Mouse (Mus musculus): ENCODE data around the gene AC109138.7. TPM values are rescaled to one million over a fixed set of nuclear protein-coding genes. Genes with fewer than 3 reads are reported as not detected.

AC109138.7 gene
- polyA plus RNA-seq, 1 experiment = not detected

DNA sequence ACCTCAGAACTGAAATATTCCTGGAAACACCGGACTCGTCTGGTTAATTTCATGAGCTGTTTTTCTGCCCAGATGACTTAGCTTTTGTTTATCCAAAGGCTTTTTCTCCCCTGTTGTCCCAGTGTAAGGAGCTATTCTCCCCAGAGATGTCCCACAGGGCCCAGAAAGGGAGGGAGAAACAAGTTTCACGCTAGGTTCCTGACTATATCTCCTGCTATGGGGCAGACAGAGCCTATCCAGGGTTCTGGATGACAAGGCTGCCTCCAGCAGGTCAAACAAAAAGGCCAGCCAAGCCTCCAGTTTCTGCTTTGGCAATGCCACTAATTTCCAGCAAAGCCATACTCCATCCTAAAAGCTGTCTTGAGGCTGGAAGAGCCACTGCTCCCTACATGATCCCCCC is 3.7 kb downstream of the AC109138.7 start:
- H3K79me2 ChIP-seq (ENCODE audit: control insufficient read depth, insufficient read depth) = peaks cover 37% of the 10 kb centered on the region
- no peak overlapping the region for H3ac ChIP-seq (ENCODE audit: control insufficient read depth, insufficient read length)
- no peak for TF ChIP-seq SRF (IDR thresholded peaks at IDR 0.05; ENCODE audit: control insufficient read depth, insufficient read length, low read depth)
- no peak for TF ChIP-seq TCF3 (IDR thresholded peaks at IDR 0.05; ENCODE audit: insufficient read length, low read depth)
- no peak for TF ChIP-seq MYOG (IDR thresholded peaks at IDR 0.05; ENCODE audit: control insufficient read depth in 1 of 3, insufficient read depth in 1 of 3, insufficient read length in 2 of 3, low read depth in 2 of 3)
- TF ChIP-seq POLR2A (IDR thresholded peaks at IDR 0.05; ENCODE audit: insufficient read length, low read depth) = no peak
- TF ChIP-seq POLR2AphosphoS2 (IDR thresholded peaks at IDR 0.05; ENCODE audit: insufficient read length, low read depth) = no peak
- TF ChIP-seq MYOD1 (IDR thresholded peaks at IDR 0.05; ENCODE audit: control insufficient read depth in 1 of 3, insufficient read length in 2 of 3, low read depth in 2 of 3) = no peak
- no peak for TF ChIP-seq USF1 (IDR thresholded peaks at IDR 0.05; ENCODE audit: low read depth)
- TF ChIP-seq CEBPB (IDR thresholded peaks at IDR 0.05; ENCODE audit: insufficient read depth, poor library complexity, severe bottlenecking) = no peak
- TF ChIP-seq TCF12 (IDR thresholded peaks at IDR 0.05; ENCODE audit: insufficient read depth, poor library complexity, severe bottlenecking) = no peak
- no peak for TF ChIP-seq MAX (IDR thresholded peaks at IDR 0.05; ENCODE audit: low read depth)
- TF ChIP-seq REST (IDR thresholded peaks at IDR 0.05; ENCODE audit: insufficient read depth, insufficient read length) = no peak
- no peak for TF ChIP-seq E2F4 (IDR thresholded peaks at IDR 0.05; ENCODE audit: insufficient read depth)
- peak overlapping the region; percentile 10 for H3K4me2 ChIP-seq (ENCODE audit: low read depth)
- H3K4me3 ChIP-seq = no peak overlapping the region
- no peaks in the 10 kb centered on the region for H3K36me3 ChIP-seq (ENCODE audit: control insufficient read depth, insufficient read depth)
- H3K27me3 ChIP-seq (ENCODE audit: control insufficient read depth, insufficient read depth, insufficient read length) = no peaks in the 10 kb centered on the region

DNA sequence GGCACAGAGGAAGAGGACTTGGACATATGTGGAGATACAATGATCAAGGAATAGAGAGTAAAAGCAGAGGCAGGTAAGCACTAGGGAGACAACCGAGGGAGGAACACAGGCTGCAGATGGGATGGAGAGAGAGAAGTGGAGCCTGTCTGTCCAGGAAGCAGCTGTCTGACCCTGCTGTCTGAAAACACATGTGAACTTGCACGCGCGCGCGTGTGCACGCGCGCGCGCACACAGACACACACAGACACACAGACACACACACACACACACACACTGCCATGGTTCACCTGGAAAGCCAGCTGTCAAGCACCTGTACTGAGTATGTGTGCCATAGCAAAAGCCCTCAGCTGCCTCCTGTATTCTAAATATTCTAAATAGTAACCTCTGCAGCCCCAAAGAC is 4.1 kb downstream of the AC109138.7 start:
- TF ChIP-seq SRF (IDR thresholded peaks at IDR 0.05; ENCODE audit: control insufficient read depth, insufficient read length, low read depth) (no peak), MYOD1 (IDR thresholded peaks at IDR 0.05; ENCODE audit: control insufficient read depth in 1 of 3, insufficient read length in 2 of 3, low read depth in 2 of 3) (no peak), REST (IDR thresholded peaks at IDR 0.05; ENCODE audit: insufficient read depth, insufficient read length) (no peak)
- no peaks in the 10 kb centered on the region for H3K27me3 ChIP-seq (ENCODE audit: control insufficient read depth, insufficient read depth, insufficient read length)
- H3ac ChIP-seq (ENCODE audit: control insufficient read depth, insufficient read length) = no peak overlapping the region
- no peaks in the 10 kb centered on the region for H3K36me3 ChIP-seq (ENCODE audit: control insufficient read depth, insufficient read depth)
- H3K79me2 ChIP-seq (ENCODE audit: control insufficient read depth, insufficient read depth) = peaks cover 37% of the 10 kb centered on the region
- H3K4me2 ChIP-seq (ENCODE audit: low read depth) = no peak overlapping the region
- no peak overlapping the region for H3K4me3 ChIP-seq

DNA sequence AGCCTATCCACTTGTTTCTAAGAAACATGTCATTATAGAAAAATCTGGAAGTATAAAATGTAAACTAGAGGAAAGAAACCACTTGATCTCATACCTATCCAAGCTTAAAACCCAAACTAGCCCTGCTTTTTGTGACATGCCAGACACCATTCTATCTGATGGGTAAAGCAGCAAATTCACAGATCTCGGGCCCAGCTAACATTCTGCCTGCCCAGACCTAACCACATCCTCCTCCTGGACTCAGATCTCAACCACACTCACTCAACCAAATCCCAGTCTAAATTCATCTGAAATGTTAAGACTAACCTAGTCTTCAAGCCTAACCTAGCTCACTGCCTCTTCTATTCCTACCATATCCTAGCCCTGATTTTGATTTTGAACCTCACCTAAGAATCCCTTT is 4.6 kb downstream of the AC109138.7 start:
- H3K4me2 ChIP-seq (ENCODE audit: low read depth) = no peak overlapping the region
- no peak overlapping the region for H3ac ChIP-seq (ENCODE audit: control insufficient read depth, insufficient read length)
- H3K36me3 ChIP-seq (ENCODE audit: control insufficient read depth, insufficient read depth) = no peaks in the 10 kb centered on the region
- peaks cover 37% of the 10 kb centered on the region for H3K79me2 ChIP-seq (ENCODE audit: control insufficient read depth, insufficient read depth)
- TF ChIP-seq POLR2AphosphoS2 (IDR thresholded peaks at IDR 0.05; ENCODE audit: insufficient read length, low read depth) (no peak), MAX (IDR thresholded peaks at IDR 0.05; ENCODE audit: low read depth) (no peak)
- no peak overlapping the region for H3K4me3 ChIP-seq
- H3K27me3 ChIP-seq (ENCODE audit: control insufficient read depth, insufficient read depth, insufficient read length) = no peaks in the 10 kb centered on the region

DNA sequence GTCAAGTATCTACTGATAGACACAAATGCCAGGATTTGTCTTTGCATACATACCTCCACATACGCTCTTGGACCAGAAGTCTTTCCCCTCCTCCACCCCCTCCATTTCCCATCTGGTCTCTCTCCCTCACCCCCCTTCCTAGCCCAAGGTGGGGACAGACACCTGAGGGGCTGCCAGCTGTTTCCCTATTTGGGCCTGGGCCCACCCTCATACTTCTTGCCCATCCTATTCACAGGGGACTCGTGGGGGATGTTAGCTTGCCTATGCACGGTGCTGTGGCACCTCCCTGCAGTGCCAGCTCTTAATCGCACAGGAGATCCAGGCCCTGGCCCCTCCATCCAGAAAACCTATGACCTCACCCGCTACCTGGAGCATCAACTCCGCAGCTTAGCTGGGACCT is 5.8 kb downstream of the AC109138.7 start:
- Histone ChIP-seq H3K4me3 (no peak overlapping the region), H3K27me3 (ENCODE audit: control insufficient read depth, insufficient read depth, insufficient read length) (no peaks in the 10 kb centered on the region), H3K36me3 (ENCODE audit: control insufficient read depth, insufficient read depth) (no peaks in the 10 kb centered on the region), H3ac (ENCODE audit: control insufficient read depth, insufficient read length) (no peak overlapping the region), H3K79me2 (ENCODE audit: control insufficient read depth, insufficient read depth) (peaks cover 37% of the 10 kb centered on the region), H3K4me2 (ENCODE audit: low read depth) (no peak overlapping the region)
- TF ChIP-seq E2F4 (IDR thresholded peaks at IDR 0.05; ENCODE audit: insufficient read depth) (no peak), SRF (IDR thresholded peaks at IDR 0.05; ENCODE audit: control insufficient read depth, insufficient read length, low read depth) (no peak), TCF12 (IDR thresholded peaks at IDR 0.05; ENCODE audit: insufficient read depth, poor library complexity, severe bottlenecking) (no peak), REST (IDR thresholded peaks at IDR 0.05; ENCODE audit: insufficient read depth, insufficient read length) (no peak), POLR2A (IDR thresholded peaks at IDR 0.05; ENCODE audit: insufficient read length, low read depth) (no peak), USF1 (IDR thresholded peaks at IDR 0.05; ENCODE audit: low read depth) (no peak), TCF3 (IDR thresholded peaks at IDR 0.05; ENCODE audit: insufficient read length, low read depth) (no peak), CEBPB (IDR thresholded peaks at IDR 0.05; ENCODE audit: insufficient read depth, poor library complexity, severe bottlenecking) (no peak), MYOD1 (IDR thresholded peaks at IDR 0.05; ENCODE audit: control insufficient read depth in 1 of 3, insufficient read length in 2 of 3, low read depth in 2 of 3) (no peak), MAX (IDR thresholded peaks at IDR 0.05; ENCODE audit: low read depth) (no peak), MYOG (IDR thresholded peaks at IDR 0.05; ENCODE audit: control insufficient read depth in 1 of 3, insufficient read depth in 1 of 3, insufficient read length in 2 of 3, low read depth in 2 of 3) (no peak), POLR2AphosphoS2 (IDR thresholded peaks at IDR 0.05; ENCODE audit: insufficient read length, low read depth) (no peak)

DNA sequence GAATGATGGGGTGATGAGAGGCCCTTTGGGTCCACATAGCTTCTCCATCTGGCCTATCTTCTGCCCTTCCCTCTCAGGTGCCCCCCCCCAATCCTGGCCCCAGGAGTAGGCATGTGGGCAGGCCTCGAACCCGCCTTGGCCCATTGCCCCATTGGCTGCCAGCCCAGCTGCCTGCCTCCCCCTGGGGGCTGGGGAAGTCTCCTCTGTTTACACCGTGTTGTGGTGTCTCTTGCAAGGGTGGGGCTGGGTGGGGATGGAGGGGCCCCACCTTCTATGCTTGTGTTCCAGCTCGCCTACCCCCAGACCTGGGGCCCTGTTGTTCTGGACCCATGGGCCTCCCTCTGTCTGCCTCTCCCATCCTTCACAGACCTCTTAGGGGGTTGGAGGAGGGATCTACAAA is 6.3 kb downstream of the AC109138.7 start:
- peaks cover 36% of the 10 kb centered on the region for H3K79me2 ChIP-seq (ENCODE audit: control insufficient read depth, insufficient read depth)
- H3K4me2 ChIP-seq (ENCODE audit: low read depth) = no peak overlapping the region
- H3K4me3 ChIP-seq = no peak overlapping the region
- no peaks in the 10 kb centered on the region for H3K36me3 ChIP-seq (ENCODE audit: control insufficient read depth, insufficient read depth)
- no peaks in the 10 kb centered on the region for H3K27me3 ChIP-seq (ENCODE audit: control insufficient read depth, insufficient read depth, insufficient read length)
- TF ChIP-seq USF1 (IDR thresholded peaks at IDR 0.05; ENCODE audit: low read depth) (no peak), POLR2AphosphoS2 (IDR thresholded peaks at IDR 0.05; ENCODE audit: insufficient read length, low read depth) (no peak), E2F4 (IDR thresholded peaks at IDR 0.05; ENCODE audit: insufficient read depth) (no peak), CEBPB (IDR thresholded peaks at IDR 0.05; ENCODE audit: insufficient read depth, poor library complexity, severe bottlenecking) (no peak), TCF3 (IDR thresholded peaks at IDR 0.05; ENCODE audit: insufficient read length, low read depth) (no peak)
- no peak overlapping the region for H3ac ChIP-seq (ENCODE audit: control insufficient read depth, insufficient read length)
